8 mouse cellular contexts compared by ENCODE assay signal in the genomic region with DNA sequence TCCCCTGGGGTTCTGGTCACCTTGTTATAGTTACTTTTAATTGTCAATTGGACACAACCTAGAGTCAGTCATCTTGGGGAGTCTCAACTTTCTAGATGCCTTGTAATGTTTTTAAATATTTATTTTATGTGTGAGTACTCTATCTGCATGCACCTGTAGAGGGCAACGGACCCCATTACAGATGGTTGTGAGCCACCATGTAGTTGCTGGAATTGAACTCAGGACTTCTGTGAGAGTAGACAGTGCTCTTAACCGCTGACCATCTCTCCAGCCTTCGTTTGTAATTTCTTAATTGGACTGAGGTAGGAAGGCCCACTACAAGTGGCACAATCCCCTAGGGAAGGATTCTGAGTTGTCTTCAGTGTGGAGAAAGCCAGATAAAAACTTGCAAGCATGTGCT. TPM values are rescaled to one million over a fixed set of nuclear protein-coding genes. Genes with fewer than 3 reads are reported as not detected.
DNase-seq lines count a peak whose midpoint lies in the region; ATAC-seq and TF ChIP-seq lines count a peak whose summit lies in the region.

No protein-coding gene starts in this region.

- DNase-seq in kidney, adult 8-10 months: no peak
- DNase-seq in adrenal gland, adult (ENCODE audit: inconsistent age in 2 of 2, low spot score in 1 of 2): no peak
- no peak for DNase-seq in cerebellum, adult 9-11 months
- no peak for DNase-seq in kidney, adult 18-20 months

- peak overlapping the region; percentile 75; the same call in 1 of the 2 replicates for H3K9ac ChIP-seq in kidney, embryonic 14.5 days (ENCODE audit: low read depth, low read length)
- H3K9ac ChIP-seq in hindbrain, embryonic 13.5 days: peak overlapping the region; percentile 73
- H3K9ac ChIP-seq in midbrain, embryonic 12.5 days (replicated peaks): peak overlapping the region; percentile 69

- no peak overlapping the region for H3K27ac ChIP-seq in kidney, embryonic 14.5 days (ENCODE audit: low read depth, low read length)
- H3K27ac ChIP-seq in bone marrow macrophage, adult 2 months (ENCODE audit: insufficient read depth, low read depth, low read length): no peak overlapping the region
- H3K27ac ChIP-seq in hindbrain, embryonic 13.5 days: no peak overlapping the region
- no peak overlapping the region for H3K27ac ChIP-seq in midbrain, embryonic 12.5 days (replicated peaks)

- TF ChIP-seq POLR2A in bone marrow macrophage, adult 2 months (IDR thresholded peaks at IDR 0.05; ENCODE audit: borderline replicate concordance, low read depth, low read length): no peak

- peak overlapping the region; percentile 58 for H3K4me3 ChIP-seq in kidney, embryonic 14.5 days (ENCODE audit: low read length)
- peak overlapping the region; percentile 88 for H3K4me3 ChIP-seq in bone marrow macrophage, adult 2 months (ENCODE audit: insufficient read depth, low read length)
- peak overlapping the region; percentile 74 for H3K4me3 ChIP-seq in hindbrain, embryonic 13.5 days
- peak overlapping the region; percentile 74 for H3K4me3 ChIP-seq in midbrain, embryonic 12.5 days

- no peak for TF ChIP-seq CTCF in bone marrow macrophage, adult 2 months (IDR thresholded peaks at IDR 0.05; ENCODE audit: low read depth, low read length)

- no peaks in the 10 kb centered on the region for H3K9me3 ChIP-seq in kidney, embryonic 14.5 days (ENCODE audit: control insufficient read depth, low read length)
- no peaks in the 10 kb centered on the region for H3K9me3 ChIP-seq in hindbrain, embryonic 13.5 days
- H3K9me3 ChIP-seq in midbrain, embryonic 12.5 days: no peaks in the 10 kb centered on the region

- no peaks in the 10 kb centered on the region for H3K27me3 ChIP-seq in kidney, embryonic 14.5 days (ENCODE audit: control insufficient read depth, insufficient read depth, low read length)
- no peaks in the 10 kb centered on the region for H3K27me3 ChIP-seq in hindbrain, embryonic 13.5 days
- H3K27me3 ChIP-seq in midbrain, embryonic 12.5 days: no peaks in the 10 kb centered on the region

- peak overlapping the region; percentile 94 for H3K4me2 ChIP-seq in kidney, embryonic 14.5 days (replicated peaks; ENCODE audit: low read depth, low read length)
- H3K4me2 ChIP-seq in hindbrain, embryonic 13.5 days: peak overlapping the region; percentile 92
- H3K4me2 ChIP-seq in midbrain, embryonic 12.5 days (replicated peaks): peak overlapping the region; percentile 88

- ATAC-seq in kidney, embryonic 14.5 days (ENCODE audit: low FRiP score, low TSS enrichment): no peak
- ATAC-seq in hindbrain, embryonic 13.5 days (ENCODE audit: low FRiP score): no peak
- no peak for ATAC-seq in midbrain, embryonic 12.5 days (ENCODE audit: low FRiP score, low read depth)

- 0 out of 2 replicates have a peak, but pooled peaks cover 7% of the 10 kb centered on the region for H3K36me3 ChIP-seq in kidney, embryonic 14.5 days (ENCODE audit: control insufficient read depth, insufficient read depth, low read length)
- H3K36me3 ChIP-seq in hindbrain, embryonic 13.5 days: no peaks in the 10 kb centered on the region
- H3K36me3 ChIP-seq in midbrain, embryonic 12.5 days: 0 out of 2 replicates have a peak, but pooled peaks cover 2% of the 10 kb centered on the region

- peaks cover 13% of the 10 kb centered on the region; the same call in 1 of the 2 replicates for H3K4me1 ChIP-seq in kidney, embryonic 14.5 days (ENCODE audit: control insufficient read depth, insufficient read depth, low read length)
- H3K4me1 ChIP-seq in bone marrow macrophage, adult 2 months (ENCODE audit: control insufficient read depth, insufficient read depth, low read length): peaks cover 6% of the 10 kb centered on the region; the same call in 1 of the 2 replicates
- peaks cover 13% of the 10 kb centered on the region for H3K4me1 ChIP-seq in hindbrain, embryonic 13.5 days (replicated peaks)
- H3K4me1 ChIP-seq in midbrain, embryonic 12.5 days: peaks cover 6% of the 10 kb centered on the region

- WGBS in kidney, embryonic 14.5 days: 76% methylated on average over 3 of the region's 3 CpGs
- 77% methylated on average over 3 of the region's 3 CpGs for WGBS in hindbrain, embryonic 13.5 days
- 85% methylated on average over 3 of the region's 3 CpGs for WGBS in midbrain, embryonic 12.5 days

RNA-seq across cellular contexts. Expression of gene Cenpm, which starts 1.2 kb away (rescaled TPM):
- 83.3 and 116 TPM in 2 replicates for polyA plus RNA-seq in kidney, embryonic 14.5 days (2014; fragmentation: Nextera tagmentation; extraction: Ambion mirVana)
- 10.2 and 10.7 TPM in 2 replicates for polyA plus RNA-seq in bone marrow macrophage, adult 2 months (2012; ENCODE audit: insufficient read depth, insufficient read length, missing spikeins)
- polyA plus RNA-seq in hindbrain, embryonic 13.5 days (2015; fragmentation: Nextera tagmentation; extraction: Ambion mirVana): 20.0 and 22.0 TPM in 2 replicates
- 60.1 and 61.9 TPM in 2 replicates for polyA plus RNA-seq in midbrain, embryonic 12.5 days (2016; fragmentation: Nextera tagmentation; extraction: Ambion mirVana)

RNA-seq across cellular contexts. Expression of gene 1500009C09Rik, which starts 8.9 kb away (rescaled TPM):
- polyA plus RNA-seq in kidney, embryonic 14.5 days (2014; fragmentation: Nextera tagmentation; extraction: Ambion mirVana): not detected in 2 replicates
- not detected in 2 replicates for polyA plus RNA-seq in bone marrow macrophage, adult 2 months (2012; ENCODE audit: insufficient read depth, insufficient read length, missing spikeins)
- 8.9 and 9.2 TPM in 2 replicates for polyA plus RNA-seq in hindbrain, embryonic 13.5 days (2015; fragmentation: Nextera tagmentation; extraction: Ambion mirVana)
- polyA plus RNA-seq in midbrain, embryonic 12.5 days (2016; fragmentation: Nextera tagmentation; extraction: Ambion mirVana): 2.6 and 3.3 TPM in 2 replicates

RNA-seq across cellular contexts. Expression of gene Tnfrsf13c, which starts 19.1 kb away (rescaled TPM):
- polyA plus RNA-seq in kidney, embryonic 14.5 days (2014; fragmentation: Nextera tagmentation; extraction: Ambion mirVana): 0.12 and 0.13 TPM in 2 replicates
- polyA plus RNA-seq in bone marrow macrophage, adult 2 months (2012; ENCODE audit: insufficient read depth, insufficient read length, missing spikeins): not detected in 2 replicates
- polyA plus RNA-seq in hindbrain, embryonic 13.5 days (2015; fragmentation: Nextera tagmentation; extraction: Ambion mirVana): not detected in 2 replicates
- polyA plus RNA-seq in midbrain, embryonic 12.5 days (2016; fragmentation: Nextera tagmentation; extraction: Ambion mirVana): 0.37 TPM in 1 of 2 replicates, not detected in the other

RNA-seq across cellular contexts. Expression of gene Shisa8, which starts 30.7 kb away (rescaled TPM):
- 0.80 and 1.1 TPM in 2 replicates for polyA plus RNA-seq in kidney, embryonic 14.5 days (2014; fragmentation: Nextera tagmentation; extraction: Ambion mirVana)
- polyA plus RNA-seq in bone marrow macrophage, adult 2 months (2012; ENCODE audit: insufficient read depth, insufficient read length, missing spikeins): not detected in 2 replicates
- 0.93 and 1.8 TPM in 2 replicates for polyA plus RNA-seq in hindbrain, embryonic 13.5 days (2015; fragmentation: Nextera tagmentation; extraction: Ambion mirVana)
- polyA plus RNA-seq in midbrain, embryonic 12.5 days (2016; fragmentation: Nextera tagmentation; extraction: Ambion mirVana): 0.73 and 0.80 TPM in 2 replicates

RNA-seq across cellular contexts. Expression of gene Sept3, which starts 31.4 kb away (rescaled TPM):
- 8.6 and 15.8 TPM in 2 replicates for polyA plus RNA-seq in kidney, embryonic 14.5 days (2014; fragmentation: Nextera tagmentation; extraction: Ambion mirVana)
- not detected in 2 replicates for polyA plus RNA-seq in bone marrow macrophage, adult 2 months (2012; ENCODE audit: insufficient read depth, insufficient read length, missing spikeins)
- polyA plus RNA-seq in hindbrain, embryonic 13.5 days (2015; fragmentation: Nextera tagmentation; extraction: Ambion mirVana): 329 and 346 TPM in 2 replicates
- 237 and 291 TPM in 2 replicates for polyA plus RNA-seq in midbrain, embryonic 12.5 days (2016; fragmentation: Nextera tagmentation; extraction: Ambion mirVana)
